Mouse (Mus musculus) embryo, embryonic 10.5 days (tissue): ENCODE measurements around the gene Gm20219.

Experiments
- DNase-seq: peaks from one replicate; pipeline ENCODE4 v3.0.0-alpha.2; 2015; ENCODE audit warnings: low spot score

Gm20219 gene

GRCm38 (mm10) chr17:56554122-56554551, at the start of gene Gm20219:
Gm20219 (minus strand) TSS chr17:56554387.
- DNase-seq: no peak

- DNase-seq: no peak
Observed at GRCm38 (mm10) chr17:56604070-56604380, 49.8 kb upstream of the Gm20219 start.

GRCm38 (mm10) chr17:56603186-56604069, 49.2 kb upstream of the Gm20219 start:
- no peak for DNase-seq

- DNase-seq: no peak
Observed at GRCm38 (mm10) chr17:56593527-56594271, 39.5 kb upstream of the Gm20219 start.

- DNase-seq: no peak
Observed at GRCm38 (mm10) chr17:56592553-56592952, 38.4 kb upstream of the Gm20219 start.

- DNase-seq: no peak
Observed at GRCm38 (mm10) chr17:56588921-56589320, 34.7 kb upstream of the Gm20219 start.

GRCm38 (mm10) chr17:56587773-56588172, 33.6 kb upstream of the Gm20219 start:
- DNase-seq: no peak

GRCm38 (mm10) chr17:56585171-56585821, 31.1 kb upstream of the Gm20219 start:
- DNase-seq: peak; percentile 52

GRCm38 (mm10) chr17:56584257-56585130, 30.3 kb upstream of the Gm20219 start, which contains the start of the genes Safb2 and Safb:
Safb2 (minus strand) TSS chr17:56584585.
Safb (plus strand) TSS chr17:56584825.
- peak; percentile 98 for DNase-seq

GRCm38 (mm10) chr17:56583611-56584256, 29.5 kb upstream of the Gm20219 start:
- DNase-seq: peak; percentile 55

GRCm38 (mm10) chr17:56583071-56583470, 28.9 kb upstream of the Gm20219 start:
- no peak for DNase-seq

GRCm38 (mm10) chr17:56572939-56573338, 18.8 kb upstream of the Gm20219 start:
- no peak for DNase-seq

GRCm38 (mm10) chr17:56572154-56572553, 18.0 kb upstream of the Gm20219 start:
- no peak for DNase-seq

- no peak for DNase-seq
Observed at GRCm38 (mm10) chr17:56570287-56570686, 16.1 kb upstream of the Gm20219 start.

- DNase-seq: no peak
Observed at GRCm38 (mm10) chr17:56567370-56567769, 13.2 kb upstream of the Gm20219 start.

GRCm38 (mm10) chr17:56566918-56567317, 12.7 kb upstream of the Gm20219 start:
- DNase-seq: no peak

GRCm38 (mm10) chr17:56566293-56566692, 12.1 kb upstream of the Gm20219 start:
- DNase-seq: no peak

GRCm38 (mm10) chr17:56561866-56562265, 7.7 kb upstream of the Gm20219 start:
- DNase-seq: no peak

- DNase-seq: no peak
Observed at GRCm38 (mm10) chr17:56560131-56560530, 5.9 kb upstream of the Gm20219 start.

GRCm38 (mm10) chr17:56559386-56559785, 5.2 kb upstream of the Gm20219 start:
- no peak for DNase-seq

- DNase-seq: peak; percentile 81
Observed at GRCm38 (mm10) chr17:56558448-56558847, 4.3 kb upstream of the Gm20219 start.
